ENCODE assay signal across 8 mouse cellular contexts in genomic region chr15:84231113-84231712, GRCm38 (mm10). TPM values are rescaled to one million over a fixed set of nuclear protein-coding genes. Genes with fewer than 3 reads are reported as not detected.
DNase-seq lines count a peak whose midpoint lies in the region; ATAC-seq and TF ChIP-seq lines count a peak whose summit lies in the region.

No protein-coding gene starts in this region.

- TF ChIP-seq POLR2A in myocyte (IDR thresholded peaks at IDR 0.05; ENCODE audit: insufficient read length, low read depth): no peak

- peak; percentile 44; the same call in 1 of the 2 replicates for ATAC-seq in kidney, embryonic 15.5 days (replicated peaks; ENCODE audit: low FRiP score)
- peak; percentile 94 for ATAC-seq in liver, embryonic 12.5 days

- H3ac ChIP-seq in myocyte (ENCODE audit: control insufficient read depth, insufficient read length): peak overlapping the region; percentile 66

- H3K4me2 ChIP-seq in kidney, embryonic 15.5 days: peak overlapping the region; percentile 91
- peak overlapping the region; percentile 88 for H3K4me2 ChIP-seq in liver, embryonic 12.5 days
- peak overlapping the region; percentile 97 for H3K4me2 ChIP-seq in myocyte (ENCODE audit: low read depth)

- no peaks in the 10 kb centered on the region for H3K9me3 ChIP-seq in kidney, embryonic 15.5 days (replicated peaks)
- H3K9me3 ChIP-seq in liver, embryonic 12.5 days (replicated peaks): no peaks in the 10 kb centered on the region

- peak; percentile 49 for DNase-seq in adrenal gland, adult 2 months
- DNase-seq in adrenal gland, adult 8-10 months: no peak
- DNase-seq in cerebellum, adult 9-11 months: peak; percentile 72
- DNase-seq in heart, adult 18-20 months: peak; percentile 74 to 85
- no peak for DNase-seq in natural killer cell, adult 2 months (ENCODE audit: low spot score in 2 of 2)

- peak overlapping the region; percentile 38 for H3K27ac ChIP-seq in kidney, embryonic 15.5 days
- peak overlapping the region; percentile 92 for H3K27ac ChIP-seq in liver, embryonic 12.5 days

- peak overlapping the region; percentile 30; the same call in 1 of the 2 replicates for H3K9ac ChIP-seq in kidney, embryonic 15.5 days
- H3K9ac ChIP-seq in liver, embryonic 12.5 days: peak overlapping the region; percentile 73

- H3K79me2 ChIP-seq in myocyte (ENCODE audit: control insufficient read depth, insufficient read depth): peaks cover 32% of the 10 kb centered on the region

- no peaks in the 10 kb centered on the region for H3K36me3 ChIP-seq in kidney, embryonic 15.5 days
- peaks cover 5% of the 10 kb centered on the region; the same call in 1 of the 2 replicates for H3K36me3 ChIP-seq in liver, embryonic 12.5 days
- H3K36me3 ChIP-seq in myocyte (ENCODE audit: control insufficient read depth, insufficient read depth): no peaks in the 10 kb centered on the region

- WGBS in kidney, embryonic 15.5 days: 5% methylated on average over 16 of the region's 16 CpGs
- 1% methylated on average over 16 of the region's 16 CpGs for WGBS in liver, embryonic 12.5 days (ENCODE audit: insufficient replicate concordance)

- H3K4me3 ChIP-seq in kidney, embryonic 15.5 days (replicated peaks): peak overlapping the region; percentile 58
- peak overlapping the region; percentile 75 for H3K4me3 ChIP-seq in liver, embryonic 12.5 days
- peak overlapping the region; percentile 79 for H3K4me3 ChIP-seq in myocyte

- H3K27me3 ChIP-seq in kidney, embryonic 15.5 days: peaks cover 31% of the 10 kb centered on the region
- H3K27me3 ChIP-seq in liver, embryonic 12.5 days (replicated peaks): peaks cover 7% of the 10 kb centered on the region
- no peaks in the 10 kb centered on the region for H3K27me3 ChIP-seq in myocyte (ENCODE audit: control insufficient read depth, insufficient read depth, insufficient read length)

- peaks cover 26% of the 10 kb centered on the region for H3K4me1 ChIP-seq in kidney, embryonic 15.5 days
- peaks cover 58% of the 10 kb centered on the region for H3K4me1 ChIP-seq in liver, embryonic 12.5 days

TF ChIP-seq in myocyte, 11 proteins besides CTCF, POLR2A, EP300 and RAD21:
- TF ChIP-seq TCF12 (IDR thresholded peaks at IDR 0.05; ENCODE audit: insufficient read depth, poor library complexity, severe bottlenecking) (no peak), SRF (IDR thresholded peaks at IDR 0.05; ENCODE audit: control insufficient read depth, insufficient read length, low read depth) (no peak), TCF3 (IDR thresholded peaks at IDR 0.05; ENCODE audit: insufficient read length, low read depth) (no peak), MYOD1 (IDR thresholded peaks at IDR 0.05; ENCODE audit: control insufficient read depth in 1 of 3, insufficient read length in 2 of 3, low read depth in 2 of 3) (no peak), POLR2AphosphoS2 (IDR thresholded peaks at IDR 0.05; ENCODE audit: insufficient read length, low read depth) (no peak), MYOG (IDR thresholded peaks at IDR 0.05; ENCODE audit: control insufficient read depth in 1 of 3, insufficient read depth in 1 of 3, insufficient read length in 2 of 3, low read depth in 2 of 3) (no peak), E2F4 (IDR thresholded peaks at IDR 0.05; ENCODE audit: insufficient read depth) (no peak)

RNA-seq across cellular contexts. Expression of gene Parvb, which starts 0.6 kb away (rescaled TPM):
- total RNA-seq in adrenal gland, adult 2 months (2021): 10 to 100 TPM; 17.5 to 19.2 TPM
- polyA plus RNA-seq in adrenal gland, adult 2 months (2012; rRNA removed): 8.3 and 9.4 TPM in 2 replicates
- total RNA-seq in adrenal gland, adult 8-10 months (2022): 10 to 100 TPM; 16.3 to 21.4 (median 19.9) TPM
- 100 to 1,000 TPM in 1 of 2 experiments, 10 to 100 TPM in 1; 89.9 to 103 TPM for total RNA-seq in heart, adult 18-20 months (2021)
- 3.8 and 4.7 TPM in 2 replicates for polyA plus RNA-seq in kidney, embryonic 15.5 days (2015; fragmentation: Nextera tagmentation; extraction: Ambion mirVana)
- 7.5 and 10.0 TPM in 2 replicates for polyA plus RNA-seq in liver, embryonic 12.5 days (2016; fragmentation: Nextera tagmentation; extraction: Ambion mirVana)
- 86.2 TPM for polyA plus RNA-seq in myocyte (2012; fragmentation: generic; extraction: Trizol)

RNA-seq across cellular contexts. Expression of gene Samm50, which starts 39.2 kb away (rescaled TPM):
- total RNA-seq in adrenal gland, adult 2 months (2021): 100 to 1,000 TPM; 115 to 159 TPM
- 11.3 and 15.8 TPM in 2 replicates for polyA plus RNA-seq in adrenal gland, adult 2 months (2012; rRNA removed)
- 100 to 1,000 TPM; 125 to 142 (median 131) TPM for total RNA-seq in adrenal gland, adult 8-10 months (2022)
- total RNA-seq in heart, adult 18-20 months (2021): 100 to 1,000 TPM; 299 to 313 TPM
- polyA plus RNA-seq in kidney, embryonic 15.5 days (2015; fragmentation: Nextera tagmentation; extraction: Ambion mirVana): 127 and 132 TPM in 2 replicates
- polyA plus RNA-seq in liver, embryonic 12.5 days (2016; fragmentation: Nextera tagmentation; extraction: Ambion mirVana): 110 and 112 TPM in 2 replicates
- 116 TPM for polyA plus RNA-seq in myocyte (2012; fragmentation: generic; extraction: Trizol)

Comparison
In these comparisons a context has a peak if more than half of its experiments do, and no peak if none do; other contexts are left out.
1. DNase-seq: peak in adrenal gland, adult 2 months (single experiment), cerebellum, adult 9-11 months (single experiment) and heart, adult 18-20 months (2 of 2); none in adrenal gland, adult 8-10 months (single experiment) and natural killer cell, adult 2 months (0 of 2).
2. Peak in every context shown above with its lines, with median percentiles within 50 percentile points of each other: H3K4me2 ChIP-seq and H3K4me3 ChIP-seq.